Mouse (Mus musculus): ENCODE results near the gene Nfkbid. TPM values are rescaled to one million over a fixed set of nuclear protein-coding genes. Genes with fewer than 3 reads are reported as not detected.

Gene Nfkbid
- total and polyA plus RNA-seq, 3 experiments, result 144 to 197 (median 161) TPM

DNA sequence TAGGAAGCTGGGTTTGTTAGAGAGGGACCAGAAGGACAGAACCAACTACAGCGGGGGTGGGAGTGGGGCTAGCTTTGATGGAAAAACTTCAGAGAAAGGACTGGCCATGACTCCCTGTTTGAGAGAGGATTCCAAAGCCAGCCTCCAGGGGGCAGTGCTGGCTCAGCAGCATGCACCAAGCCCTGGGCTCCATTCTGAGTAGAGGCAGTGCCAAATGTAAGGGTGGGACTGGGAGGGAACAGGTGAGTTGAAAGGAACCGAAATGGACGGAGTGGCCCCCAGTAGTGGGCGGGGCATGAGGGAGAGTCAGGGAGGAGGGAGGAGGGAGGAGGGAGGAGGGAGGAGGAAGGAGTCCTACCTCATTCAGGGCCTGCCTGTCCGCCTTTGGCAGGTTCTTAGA is 19.2 kb downstream of the Nfkbid start:
- peaks cover 13% of the 10 kb centered on the region for H3K9me3 ChIP-seq (replicated peaks; ENCODE audit: low read length)
- no peak for DNase-seq (ENCODE audit: extremely low read depth)
- no peaks in the 10 kb centered on the region for H3K79me2 ChIP-seq (replicated peaks; ENCODE audit: control insufficient read depth, extremely low read depth, insufficient read depth, poor library complexity, severe bottlenecking)
- H3K9ac ChIP-seq (ENCODE audit: insufficient read depth, low read depth), result no peak overlapping the region
- no peak overlapping the region for H3K4me3 ChIP-seq (replicated peaks in 1 of 3; ENCODE audit: low read depth in 2 of 3, low read length in 2 of 3, poor library complexity in 1 of 3)
- dilution Hi-C loops (cut with MboI; ENCODE audit: extremely low pct_ligation_motif_present, extremely low pct_unique_long_range_greater_than_20kb, low sequenced_read_pairs), result no loop called here
- H3K4me2 ChIP-seq (ENCODE audit: insufficient read depth, low read depth, poor library complexity, severe bottlenecking), result no peak overlapping the region
- no peak overlapping the region for H3K27ac ChIP-seq (ENCODE audit: insufficient read depth, low read depth)
- TF ChIP-seq RAD21 (IDR thresholded peaks at IDR 0.05; ENCODE audit: low read depth, low read length), result peak; percentile 76
- TF ChIP-seq POLR2A (IDR thresholded peaks at IDR 0.05; ENCODE audit: low read depth, low read length), result no peak
- peak; percentile 43 to 85; a peak in 3 of 4 replicates for TF ChIP-seq CTCF (conservative IDR thresholded peaks at IDR 0.05 in 1 of 2, IDR thresholded peaks at IDR 0.05 in 1 of 2; ENCODE audit: low read depth in 2 of 2, low read length in 2 of 2)
- TF ChIP-seq ZC3H11A (IDR thresholded peaks at IDR 0.05; ENCODE audit: low read depth, low read length), result peak; percentile 43
- no peak for TF ChIP-seq KAT2A (IDR thresholded peaks at IDR 0.05; ENCODE audit: insufficient replicate concordance, low read length)
- TF ChIP-seq SMC3 (IDR thresholded peaks at IDR 0.05; ENCODE audit: low read depth, low read length), result peak; percentile 89
- TF ChIP-seq E2F4 (IDR thresholded peaks at IDR 0.05; ENCODE audit: insufficient replicate concordance, low read depth, low read length), result no peak
- TF ChIP-seq ZMIZ1 (IDR thresholded peaks at IDR 0.05; ENCODE audit: low read depth, low read length), result no peak
- peak; percentile 93 for TF ChIP-seq MAFK (IDR thresholded peaks at IDR 0.05; ENCODE audit: insufficient replicate concordance, low read length)
- no peak for TF ChIP-seq JUN (IDR thresholded peaks at IDR 0.05; ENCODE audit: insufficient read depth, low read depth, low read length)
- H3K4me1 ChIP-seq (ENCODE audit: control insufficient read depth in 1 of 2, insufficient read depth in 2 of 2), result no peaks in the 10 kb centered on the region
- peaks cover 80% of the 10 kb centered on the region for H3K27me3 ChIP-seq (replicated peaks)
- in situ Hi-C loops (cut with MboI; ENCODE audit: low pct_ligation_motif_present, low pct_unique_long_range_greater_than_20kb, low sequenced_read_pairs), result loop anchor here (10.0 kb wide), 1 partner anchor 54 kb away; the partner anchor contains the start of gene Prodh2
- no peaks in the 10 kb centered on the region for H3K36me3 ChIP-seq (replicated peaks in 1 of 2; ENCODE audit: control insufficient read depth in 1 of 2, insufficient read depth in 1 of 2, low read length in 1 of 2)

DNA sequence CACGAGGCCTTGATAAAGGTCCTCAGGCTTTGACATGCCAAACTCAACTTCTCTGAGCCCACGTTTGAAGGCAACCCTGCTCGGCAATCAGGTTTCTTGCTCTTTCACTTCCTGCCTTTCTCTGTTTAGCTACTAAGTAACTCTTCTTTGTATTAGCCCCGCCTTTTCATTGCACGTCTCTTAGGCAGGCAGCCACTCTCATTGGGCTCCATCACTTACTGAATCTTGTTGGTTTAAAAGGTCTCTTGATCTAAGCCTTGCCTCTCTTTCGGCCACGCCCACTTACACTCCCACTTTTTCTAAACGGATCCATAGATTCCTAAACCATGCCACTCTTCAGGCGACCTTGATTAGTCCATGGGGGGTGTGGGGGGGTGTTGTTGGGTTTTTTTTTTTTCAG is 22.2 kb downstream of the Nfkbid start:
- Histone ChIP-seq H3K4me1 (ENCODE audit: control insufficient read depth in 1 of 2, insufficient read depth in 2 of 2) (no peaks in the 10 kb centered on the region), H3K36me3 (replicated peaks in 1 of 2; ENCODE audit: control insufficient read depth in 1 of 2, insufficient read depth in 1 of 2, low read length in 1 of 2) (no peaks in the 10 kb centered on the region), H3K9ac (ENCODE audit: insufficient read depth, low read depth) (no peak overlapping the region), H3K79me2 (replicated peaks; ENCODE audit: control insufficient read depth, extremely low read depth, insufficient read depth, poor library complexity, severe bottlenecking) (no peaks in the 10 kb centered on the region), H3K4me3 (replicated peaks in 1 of 3; ENCODE audit: low read depth in 2 of 3, low read length in 2 of 3, poor library complexity in 1 of 3) (no peak overlapping the region), H3K27ac (ENCODE audit: insufficient read depth, low read depth) (no peak overlapping the region), H3K4me2 (ENCODE audit: insufficient read depth, low read depth, poor library complexity, severe bottlenecking) (no peak overlapping the region), H3K9me3 (replicated peaks; ENCODE audit: low read length) (peaks cover 38% of the 10 kb centered on the region), H3K27me3 (replicated peaks) (peaks cover 67% of the 10 kb centered on the region)
- in situ Hi-C loops (cut with MboI; ENCODE audit: low pct_ligation_motif_present, low pct_unique_long_range_greater_than_20kb, low sequenced_read_pairs), result loop anchor here (10.0 kb wide), 1 partner anchor 51 kb away; the partner anchor contains the start of gene Prodh2
- no peak for DNase-seq (ENCODE audit: extremely low read depth)
- dilution Hi-C loops (cut with MboI; ENCODE audit: extremely low pct_ligation_motif_present, extremely low pct_unique_long_range_greater_than_20kb, low sequenced_read_pairs), result no loop called here
- TF ChIP-seq MAX (IDR thresholded peaks at IDR 0.05; ENCODE audit: low read length) (no peak), MXI1 (IDR thresholded peaks at IDR 0.05; ENCODE audit: low read depth, low read length) (no peak), BHLHE40 (IDR thresholded peaks at IDR 0.05; ENCODE audit: low read depth, low read length) (no peak), MAFK (IDR thresholded peaks at IDR 0.05; ENCODE audit: insufficient replicate concordance, low read length) (no peak), IRF4 (IDR thresholded peaks at IDR 0.05; ENCODE audit: low read depth, low read length) (no peak), HCFC1 (IDR thresholded peaks at IDR 0.05; ENCODE audit: low read depth, low read length) (no peak), ETS1 (conservative IDR thresholded peaks at IDR 0.05; ENCODE audit: low read depth, low read length) (no peak), ZKSCAN1 (IDR thresholded peaks at IDR 0.05; ENCODE audit: borderline replicate concordance, low read depth, low read length) (no peak), JUN (IDR thresholded peaks at IDR 0.05; ENCODE audit: insufficient read depth, low read depth, low read length) (no peak), GABPA (IDR thresholded peaks at IDR 0.05; ENCODE audit: insufficient replicate concordance, low read depth, low read length) (no peak), E2F4 (IDR thresholded peaks at IDR 0.05; ENCODE audit: insufficient replicate concordance, low read depth, low read length) (no peak), USF2 (conservative IDR thresholded peaks at IDR 0.05; ENCODE audit: low read depth, low read length) (no peak)
